Mouse (Mus musculus): ENCODE measurements at regions not wholly inside any gene's neighbourhood (a gene's known extent, or its start where the extent isn't known, plus 50 kb on each side); places are given as distances from the start of the nearest gene placed in this dataset.

DNA sequence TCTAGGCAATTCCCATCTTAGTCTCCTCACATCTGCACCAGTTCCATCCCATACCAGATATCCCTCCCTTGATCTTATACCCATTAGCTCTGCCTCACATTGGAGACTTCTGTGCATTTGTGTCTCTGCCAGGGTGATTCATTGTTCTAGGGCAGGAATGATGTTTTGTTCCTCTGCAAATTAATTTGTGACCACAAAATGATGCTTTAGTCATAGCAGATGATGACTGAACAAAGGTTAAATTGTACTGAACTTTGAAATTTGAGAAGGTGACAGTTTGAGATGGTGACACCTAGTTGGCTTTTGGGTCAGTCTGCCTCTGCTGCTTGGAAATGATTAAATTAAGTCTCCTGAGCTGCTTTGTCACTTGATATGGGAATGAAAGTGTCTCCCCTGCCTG, 248.8 kb upstream of the Tbl1xr1 start:
- Histone ChIP-seq H3K4me3 (replicated peaks; ENCODE audit: insufficient read depth, low read depth, low read length) (no peak overlapping the region), H3K27ac (ENCODE audit: insufficient read depth, low read length) (no peak overlapping the region), H3K27me3 (ENCODE audit: control insufficient read depth, insufficient read depth, low read length) (no peaks in the 10 kb centered on the region), H3K4me1 (ENCODE audit: control insufficient read depth, insufficient read depth, low read length) (no peaks in the 10 kb centered on the region)
- TF ChIP-seq POLR2A (IDR thresholded peaks at IDR 0.05; ENCODE audit: borderline replicate concordance, insufficient read depth, low read length) (no peak), CTCF (IDR thresholded peaks at IDR 0.05; ENCODE audit: borderline replicate concordance, insufficient read depth, low read depth, low read length) (no peak)
- DNase-seq, result no peak

- no peak overlapping the region for H3K27ac ChIP-seq (ENCODE audit: insufficient read depth, low read length)
Measured at GRCm38 (mm10) chr3:21833111-21833510, 243.3 kb upstream of the Tbl1xr1 start.

GRCm38 (mm10) chr3:21835526-21835925, 240.9 kb upstream of the Tbl1xr1 start:
- TF ChIP-seq CTCF (IDR thresholded peaks at IDR 0.05; ENCODE audit: borderline replicate concordance, insufficient read depth, low read depth, low read length) (no peak), POLR2A (IDR thresholded peaks at IDR 0.05; ENCODE audit: borderline replicate concordance, insufficient read depth, low read length) (no peak)
- Histone ChIP-seq H3K27ac (ENCODE audit: insufficient read depth, low read length) (no peak overlapping the region), H3K27me3 (ENCODE audit: control insufficient read depth, insufficient read depth, low read length) (no peaks in the 10 kb centered on the region), H3K4me1 (ENCODE audit: control insufficient read depth, insufficient read depth, low read length) (no peaks in the 10 kb centered on the region), H3K4me3 (replicated peaks; ENCODE audit: insufficient read depth, low read depth, low read length) (no peak overlapping the region)
- DNase-seq, result peak in 1 of 2 experiments; percentile 6
- WGBS, result 18% methylated on average over 1 of the region's 1 CpGs

More at GRCm38 (mm10) chr3:21833111-21833510, 243.3 kb upstream of the Tbl1xr1 start:
- Histone ChIP-seq H3K4me1 (ENCODE audit: control insufficient read depth, insufficient read depth, low read length) (no peaks in the 10 kb centered on the region), H3K4me3 (replicated peaks; ENCODE audit: insufficient read depth, low read depth, low read length) (no peak overlapping the region), H3K27me3 (ENCODE audit: control insufficient read depth, insufficient read depth, low read length) (no peaks in the 10 kb centered on the region)
- DNase-seq, result no peak
- TF ChIP-seq POLR2A (IDR thresholded peaks at IDR 0.05; ENCODE audit: borderline replicate concordance, insufficient read depth, low read length) (no peak), CTCF (IDR thresholded peaks at IDR 0.05; ENCODE audit: borderline replicate concordance, insufficient read depth, low read depth, low read length) (no peak)
- WGBS, result 55% methylated on average over 12 of the region's 12 CpGs

DNA sequence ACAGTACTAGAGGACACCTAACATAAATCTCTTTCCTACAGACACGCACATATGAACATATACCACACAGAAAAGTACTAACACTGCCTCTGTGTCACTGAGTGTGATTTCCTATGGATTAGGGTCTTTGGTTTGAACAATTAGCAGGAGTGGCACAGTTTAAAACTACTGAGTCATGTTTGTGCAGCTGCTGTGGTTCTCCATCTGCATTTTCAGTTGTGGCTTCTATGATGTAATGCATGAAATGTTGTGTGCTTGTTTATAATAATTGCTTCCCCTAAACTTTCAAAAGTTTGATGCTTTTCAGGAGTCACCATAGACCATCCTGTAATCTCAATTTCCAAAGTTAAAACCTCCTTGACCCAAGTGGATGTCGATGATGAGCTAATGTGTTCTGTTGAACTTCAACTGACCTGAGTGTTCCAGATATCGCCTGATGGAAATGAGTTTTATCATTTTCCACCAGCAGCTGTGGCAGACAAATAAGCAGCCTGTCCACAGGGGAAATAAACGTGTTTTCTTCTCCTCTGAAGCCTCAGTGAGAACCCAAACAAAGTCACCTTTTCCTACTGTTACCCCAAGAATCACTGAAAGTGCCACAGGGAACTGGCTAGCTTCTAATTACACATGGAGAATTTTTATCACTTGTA, 239.0 kb upstream of the Tbl1xr1 start:
- no peaks in the 10 kb centered on the region for H3K27me3 ChIP-seq (ENCODE audit: control insufficient read depth, insufficient read depth, low read length)
- H3K4me3 ChIP-seq (replicated peaks; ENCODE audit: insufficient read depth, low read depth, low read length), result no peak overlapping the region
- TF ChIP-seq CTCF (IDR thresholded peaks at IDR 0.05; ENCODE audit: borderline replicate concordance, insufficient read depth, low read depth, low read length) (no peak), POLR2A (IDR thresholded peaks at IDR 0.05; ENCODE audit: borderline replicate concordance, insufficient read depth, low read length) (no peak)
- no peaks in the 10 kb centered on the region for H3K4me1 ChIP-seq (ENCODE audit: control insufficient read depth, insufficient read depth, low read length)
- H3K27ac ChIP-seq (ENCODE audit: insufficient read depth, low read length), result no peak overlapping the region
- no peak for DNase-seq
- WGBS, result 78% methylated on average over 4 of the region's 4 CpGs

- WGBS, result 53% methylated on average over 5 of the region's 5 CpGs
- TF ChIP-seq POLR2A (IDR thresholded peaks at IDR 0.05; ENCODE audit: borderline replicate concordance, insufficient read depth, low read length) (no peak), CTCF (IDR thresholded peaks at IDR 0.05; ENCODE audit: borderline replicate concordance, insufficient read depth, low read depth, low read length) (no peak)
- H3K27ac ChIP-seq (ENCODE audit: insufficient read depth, low read length), result no peak overlapping the region
- no peaks in the 10 kb centered on the region for H3K27me3 ChIP-seq (ENCODE audit: control insufficient read depth, insufficient read depth, low read length)
- H3K4me3 ChIP-seq (replicated peaks; ENCODE audit: insufficient read depth, low read depth, low read length), result no peak overlapping the region
- H3K4me1 ChIP-seq (ENCODE audit: control insufficient read depth, insufficient read depth, low read length), result no peaks in the 10 kb centered on the region
- no peak for DNase-seq
Measured at GRCm38 (mm10) chr3:21840751-21841488, 235.5 kb upstream of the Tbl1xr1 start.

DNA sequence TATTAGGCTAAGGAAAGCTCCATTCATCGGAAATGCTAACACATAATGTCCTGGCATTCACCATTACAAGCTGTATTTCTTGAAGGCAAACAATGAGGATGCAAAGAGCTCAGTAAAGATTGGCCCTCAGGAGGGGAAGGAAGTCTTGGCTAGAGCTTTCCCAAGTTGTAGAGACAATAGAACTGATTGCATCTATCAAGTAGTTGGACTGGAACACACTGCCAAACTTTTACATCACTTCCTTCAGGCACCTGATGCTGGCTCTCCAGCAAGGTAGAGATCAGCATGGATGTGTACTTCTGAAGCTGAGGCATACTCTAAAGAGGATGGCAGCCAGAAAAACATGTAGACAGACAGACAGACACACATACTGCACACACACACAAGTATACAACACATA, 234.9 kb upstream of the Tbl1xr1 start:
- H3K4me3 ChIP-seq (replicated peaks; ENCODE audit: insufficient read depth, low read depth, low read length), result no peak overlapping the region
- DNase-seq, result no peak
- no peaks in the 10 kb centered on the region for H3K4me1 ChIP-seq (ENCODE audit: control insufficient read depth, insufficient read depth, low read length)
- 57% methylated on average over 1 of the region's 1 CpGs for WGBS
- H3K27me3 ChIP-seq (ENCODE audit: control insufficient read depth, insufficient read depth, low read length), result no peaks in the 10 kb centered on the region
- H3K27ac ChIP-seq (ENCODE audit: insufficient read depth, low read length), result no peak overlapping the region
- TF ChIP-seq POLR2A (IDR thresholded peaks at IDR 0.05; ENCODE audit: borderline replicate concordance, insufficient read depth, low read length) (no peak), CTCF (IDR thresholded peaks at IDR 0.05; ENCODE audit: borderline replicate concordance, insufficient read depth, low read depth, low read length) (no peak)

- DNase-seq, result no peak
- Histone ChIP-seq H3K27me3 (ENCODE audit: control insufficient read depth, insufficient read depth, low read length) (no peaks in the 10 kb centered on the region), H3K27ac (ENCODE audit: insufficient read depth, low read length) (no peak overlapping the region), H3K4me3 (replicated peaks; ENCODE audit: insufficient read depth, low read depth, low read length) (no peak overlapping the region), H3K4me1 (ENCODE audit: control insufficient read depth, insufficient read depth, low read length) (no peaks in the 10 kb centered on the region)
- WGBS, result 60% methylated on average over 10 of the region's 10 CpGs
- TF ChIP-seq CTCF (IDR thresholded peaks at IDR 0.05; ENCODE audit: borderline replicate concordance, insufficient read depth, low read depth, low read length), result no peak
- no peak for TF ChIP-seq POLR2A (IDR thresholded peaks at IDR 0.05; ENCODE audit: borderline replicate concordance, insufficient read depth, low read length)
Measured at GRCm38 (mm10) chr3:21842545-21843291, 233.7 kb upstream of the Tbl1xr1 start.
